Mouse (Mus musculus) stomach, embryonic 16.5 days (tissue): Measurements from ENCODE around the gene Gm43638. TPM values are rescaled to one million over a fixed set of nuclear protein-coding genes. Genes with fewer than 3 reads are reported as not detected.
"Not testable (repeated sequence)": the region's sequence is repeated elsewhere in the genome, so short reads cannot be mapped to it uniquely, and the experiment has no call there.

ENCODE experiments used
- ATAC-seq: fragments of 200-750 bp; cut with Nextera tagmentation; 2 replicates; pipeline ENCODE4 v1.8.0; 2017; ENCODE audit warnings: moderate number of reproducible peaks, moderate TSS enrichment; ENCODE audit not compliant: insufficient read depth, low FRiP score
- H3K27ac ChIP-seq: fragments of 300-500 bp; sonication (generic); 2 replicates; pipeline ENCODE4 v1.5.1; 2014; ENCODE audit warnings: low read length
- H3K27me3 ChIP-seq: fragments of 300-500 bp; sonication (generic); 2 replicates; pipeline ENCODE4 v1.6.1; 2014; ENCODE audit warnings: low read length, control low read depth, mixed read lengths; ENCODE audit not compliant: control insufficient read depth, insufficient read depth
- H3K36me3 ChIP-seq: fragments of 300-500 bp; sonication (generic); 2 replicates; pipeline ENCODE4 v1.6.1; 2014; ENCODE audit warnings: low read length; ENCODE audit not compliant: control insufficient read depth, insufficient read depth
- H3K4me1 ChIP-seq: fragments of 300-500 bp; sonication (generic); 2 replicates; pipeline ENCODE4 v1.6.1; 2014; ENCODE audit warnings: low read length, control low read depth, mixed read lengths; ENCODE audit not compliant: control insufficient read depth, insufficient read depth
- H3K4me2 ChIP-seq: fragments of 300-500 bp; sonication (generic); 2 replicates; pipeline ENCODE4 v1.6.1; 2014; ENCODE audit warnings: low read depth, low read length, mixed read lengths
- H3K4me3 ChIP-seq: fragments of 300-500 bp; sonication (generic); replicated peaks from 2 replicates; pipeline ENCODE4 v1.5.1; 2014; ENCODE audit warnings: mild to moderate bottlenecking, low read length
- H3K9ac ChIP-seq: fragments of 300-500 bp; sonication (generic); 2 replicates; pipeline ENCODE4 v1.6.1; 2014; ENCODE audit warnings: low read length
- H3K9me3 ChIP-seq: fragments of 300-500 bp; sonication (generic); replicated peaks from 2 replicates; pipeline ENCODE4 v1.6.1; 2016; ENCODE audit warnings: low read length, control low read depth; ENCODE audit not compliant: control insufficient read depth
- WGBS: fragments of 180-500 bp; shearing (Covaris S2); extraction: QIAGEN DNeasy Blood & Tissue Kit; methylation state at CpG from one replicate; pipeline ENCODE4 v1.1.7; 2014; 5-methylcytosine and 5-hydroxymethylcytosine counted together
- polyA plus RNA-seq: library from polyadenylated mRNA; unstranded; fragments of >200 nt; fragmentation: Nextera tagmentation; extraction: Ambion mirVana; gene quantifications from 2 replicates; pipeline ENCODE4 v1.2.1, GENCODE M21; 2015

The Gm43638 gene
- polyA plus RNA-seq, 1 experiment from 2014 or later: not detected

DNA sequence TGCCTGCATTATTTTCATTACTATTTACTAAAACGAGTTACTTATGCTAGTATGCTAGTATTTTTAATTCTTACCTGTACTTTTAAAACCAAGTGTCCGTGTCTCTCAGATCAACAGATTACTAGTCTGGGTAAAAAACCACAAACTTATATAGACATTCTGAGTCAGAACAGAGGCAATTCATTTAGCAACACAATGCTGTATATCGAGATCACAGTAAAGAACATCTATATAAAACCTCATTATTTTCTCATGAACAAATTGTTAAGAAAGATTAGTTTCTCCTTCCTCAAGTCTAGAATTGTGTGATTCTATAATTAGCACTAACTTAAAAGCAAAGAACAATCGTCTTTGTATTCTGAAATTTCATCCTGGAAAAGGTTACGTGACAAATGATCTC is 4.4 kb downstream of the Gm43638 start, which contains the start of gene Ugt2a2:
Gene Ugt2a2 (minus strand): TSS at position 101 of the 400 bp plus-strand sequence.
- no peaks in the 10 kb centered on the region for H3K9me3 ChIP-seq
- H3K27me3 ChIP-seq: no peaks in the 10 kb centered on the region
- ATAC-seq: no peak
- H3K36me3 ChIP-seq: no peaks in the 10 kb centered on the region
- no peak within 1 kb of the TSS for H3K9ac ChIP-seq
- H3K27ac ChIP-seq: no peak within 1 kb of the TSS
- H3K4me1 ChIP-seq: no peaks in the 10 kb centered on the region
- H3K4me3 ChIP-seq: no peak within 1 kb of the TSS
- 82% methylated on average over 5 of the region's 5 CpGs for WGBS
- H3K4me2 ChIP-seq: no peak within 1 kb of the TSS

DNA sequence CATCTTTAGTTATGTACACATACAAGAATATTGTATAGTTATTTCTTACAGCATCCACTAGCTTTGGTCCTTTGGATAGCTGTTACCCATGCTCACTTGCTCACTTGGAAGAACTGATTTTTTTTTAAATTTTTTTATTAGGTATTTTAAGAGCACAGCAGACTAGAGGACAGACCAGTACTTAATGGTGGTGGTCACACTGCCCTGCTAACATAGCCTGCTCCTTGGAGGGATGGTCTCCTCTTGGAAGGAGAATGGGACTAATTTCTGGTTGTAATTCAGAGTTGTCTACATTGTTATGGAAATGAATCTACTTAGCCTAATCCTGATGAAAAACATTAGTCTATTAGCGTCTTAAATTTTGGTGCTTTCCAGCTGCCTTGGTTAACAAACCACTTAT is 27.8 kb downstream of the Gm43638 start:
- no peaks in the 10 kb centered on the region for H3K27me3 ChIP-seq
- H3K36me3 ChIP-seq: no peaks in the 10 kb centered on the region
- WGBS: 69% methylated on average over 1 of the region's 1 CpGs
- no peaks in the 10 kb centered on the region for H3K9me3 ChIP-seq
- no peak overlapping the region for H3K27ac ChIP-seq
- H3K9ac ChIP-seq: no peak overlapping the region
- no peak overlapping the region for H3K4me2 ChIP-seq
- no peak for ATAC-seq
- no peaks in the 10 kb centered on the region for H3K4me1 ChIP-seq
- no peak overlapping the region for H3K4me3 ChIP-seq

DNA sequence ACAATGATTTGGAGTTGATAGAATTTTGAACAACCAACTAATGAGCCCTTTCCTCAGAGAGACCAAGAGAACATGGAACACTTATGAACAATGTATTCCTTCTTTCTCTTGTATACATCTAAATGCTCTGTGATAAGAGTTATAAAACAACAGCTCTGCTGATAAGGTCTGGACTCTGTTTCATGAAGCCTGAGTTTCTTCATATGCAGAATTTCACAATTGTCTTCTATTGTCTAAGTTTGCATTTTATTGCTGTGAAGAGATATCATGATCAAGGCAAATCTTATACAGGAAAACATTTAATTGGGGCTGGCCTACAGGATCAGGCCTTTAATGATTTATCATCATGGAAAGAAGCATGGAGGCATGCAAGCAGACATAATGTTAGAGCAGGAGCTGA is 28.9 kb downstream of the Gm43638 start:
- H3K4me3 ChIP-seq: no peak overlapping the region
- H3K9ac ChIP-seq: no peak overlapping the region
- H3K36me3 ChIP-seq: no peaks in the 10 kb centered on the region
- ATAC-seq: no peak
- H3K4me1 ChIP-seq: no peaks in the 10 kb centered on the region
- no peaks in the 10 kb centered on the region for H3K27me3 ChIP-seq
- H3K9me3 ChIP-seq: no peaks in the 10 kb centered on the region
- H3K4me2 ChIP-seq: no peak overlapping the region
- H3K27ac ChIP-seq: no peak overlapping the region

DNA sequence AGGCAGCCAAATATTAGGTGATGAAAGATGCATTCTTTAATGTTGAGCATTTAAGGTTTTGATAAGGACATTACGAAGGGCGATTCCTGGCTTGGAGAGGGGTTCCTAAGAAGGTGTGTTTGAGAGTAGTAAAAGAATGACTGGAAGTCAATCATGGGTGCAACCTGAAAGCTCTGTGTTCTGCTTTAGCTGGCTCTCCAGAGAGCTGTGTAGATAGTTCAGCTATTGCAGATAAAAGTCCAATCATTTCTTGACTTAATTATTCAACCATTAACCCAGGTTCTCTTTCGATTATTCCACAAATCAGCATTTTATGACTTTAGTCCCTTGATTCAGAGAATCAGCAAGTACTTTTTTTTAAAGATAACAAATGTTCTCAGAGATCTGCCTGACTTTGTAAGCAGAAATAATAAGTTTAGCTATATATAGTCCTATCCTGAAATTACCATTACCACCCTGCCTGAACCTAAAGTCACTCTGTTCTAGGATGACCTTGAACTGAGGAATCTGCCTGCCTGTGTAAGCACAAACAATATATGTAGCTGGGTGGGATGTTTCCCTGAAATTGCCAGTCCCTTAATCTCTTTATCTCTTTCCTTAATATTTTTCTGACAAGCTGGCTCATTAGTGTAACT is 30.3 kb downstream of the Gm43638 start:
- Histone ChIP-seq H3K36me3 (no peaks in the 10 kb centered on the region), H3K27ac (no peak overlapping the region), H3K27me3 (no peaks in the 10 kb centered on the region), H3K4me1 (no peaks in the 10 kb centered on the region), H3K4me3 (no peak overlapping the region), H3K9ac (no peak overlapping the region), H3K4me2 (no peak overlapping the region), H3K9me3 (no peaks in the 10 kb centered on the region)
- ATAC-seq: no peak
- WGBS: 82% methylated on average over 3 of the region's 3 CpGs

DNA sequence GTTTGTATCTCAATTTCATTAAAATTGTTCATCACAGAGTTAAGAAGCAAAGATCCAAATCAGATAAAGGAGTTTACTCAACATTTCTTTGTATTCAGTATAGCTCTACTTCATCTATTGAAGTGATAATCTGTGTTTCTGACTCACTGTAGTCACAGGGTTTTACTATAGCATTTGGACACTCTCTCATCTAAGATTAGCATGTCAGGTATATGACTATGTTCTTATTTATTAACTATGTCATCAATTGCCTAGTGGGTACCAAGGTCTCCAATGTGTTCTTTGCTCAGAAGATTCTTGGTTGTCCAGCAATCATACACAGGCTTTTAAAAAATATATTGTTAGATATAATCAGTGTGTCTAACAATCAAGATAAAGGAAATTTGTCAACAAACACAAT is 31.1 kb downstream of the Gm43638 start:
- no peaks in the 10 kb centered on the region for H3K27me3 ChIP-seq
- H3K4me1 ChIP-seq: no peaks in the 10 kb centered on the region
- no peak overlapping the region for H3K4me2 ChIP-seq
- H3K36me3 ChIP-seq: no peaks in the 10 kb centered on the region
- H3K4me3 ChIP-seq: no peak overlapping the region
- H3K9ac ChIP-seq: no peak overlapping the region
- H3K9me3 ChIP-seq: no peaks in the 10 kb centered on the region
- ATAC-seq: no peak
- no peak overlapping the region for H3K27ac ChIP-seq

DNA sequence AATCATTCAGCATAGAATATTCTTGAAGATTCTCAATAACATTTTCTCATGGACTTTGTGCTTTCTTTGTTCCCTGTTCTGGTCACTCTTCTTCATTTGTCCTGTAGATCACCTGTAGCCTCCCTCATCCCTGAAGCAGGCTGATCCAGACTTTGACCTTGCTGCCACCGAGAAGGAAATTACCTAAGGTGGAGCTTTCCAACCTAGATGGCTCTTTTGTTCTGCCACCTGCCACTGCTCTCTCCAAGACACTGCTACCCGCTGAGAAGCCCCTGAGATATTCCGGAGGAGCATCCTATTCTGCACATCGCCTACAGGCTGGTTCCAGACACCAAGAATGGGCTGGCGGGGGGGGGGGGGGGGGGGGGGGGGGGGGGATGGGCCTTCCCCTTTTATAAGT is 34.1 kb downstream of the Gm43638 start:
- 86% methylated on average over 4 of the region's 5 CpGs for WGBS
- H3K9me3 ChIP-seq, H3K4me3 ChIP-seq, H3K9ac ChIP-seq, ATAC-seq, H3K36me3 ChIP-seq, H3K4me2 ChIP-seq, H3K27me3 ChIP-seq, H3K27ac ChIP-seq, H3K4me1 ChIP-seq: not testable (repeated sequence)

DNA sequence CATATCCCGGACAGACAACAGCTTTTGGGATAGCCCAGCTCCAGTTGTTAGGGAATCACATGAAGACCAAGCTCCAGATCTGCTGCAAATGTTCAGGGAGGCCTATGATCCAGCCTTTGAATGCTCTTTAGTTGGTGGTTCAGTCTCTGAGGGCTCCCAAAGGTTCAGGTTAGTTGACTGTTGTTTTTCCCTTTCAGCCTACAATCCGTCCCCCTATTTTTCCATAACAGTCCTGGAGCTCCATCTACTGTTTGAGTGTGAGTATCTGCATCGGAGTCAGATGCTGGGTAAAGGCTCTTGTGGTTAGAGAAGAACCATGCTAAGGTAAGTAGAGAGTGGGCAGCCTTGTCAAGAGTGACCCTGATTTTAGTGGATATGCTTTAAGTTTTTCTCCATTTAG is 50.3 kb downstream of the Gm43638 start:
- H3K4me2 ChIP-seq: no peak overlapping the region
- H3K4me1 ChIP-seq: no peaks in the 10 kb centered on the region
- no peaks in the 10 kb centered on the region for H3K27me3 ChIP-seq
- no peak for ATAC-seq
- H3K36me3 ChIP-seq: no peaks in the 10 kb centered on the region
- H3K9me3 ChIP-seq: no peaks in the 10 kb centered on the region
- no peak overlapping the region for H3K9ac ChIP-seq
- H3K4me3 ChIP-seq: no peak overlapping the region
- 39% methylated on average over 3 of the region's 3 CpGs for WGBS
- H3K27ac ChIP-seq: no peak overlapping the region

DNA sequence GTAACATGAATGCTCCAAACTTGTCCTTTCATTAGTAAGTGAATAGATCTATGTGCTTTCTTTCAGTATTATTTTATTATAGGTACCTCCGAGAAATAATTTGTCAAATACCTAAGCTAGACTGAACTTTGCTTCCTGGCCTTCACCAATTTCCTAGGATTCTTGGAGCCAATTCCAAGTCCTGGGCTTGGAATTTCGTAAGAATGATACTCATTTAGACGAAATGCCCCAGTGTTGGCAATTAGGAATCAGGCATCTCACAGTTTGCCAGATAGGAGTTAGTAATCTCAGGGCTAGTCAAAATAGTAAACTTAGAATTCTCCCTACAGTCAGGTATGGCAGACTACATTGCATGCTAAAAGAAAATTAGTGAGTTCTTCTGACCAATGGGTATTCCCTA is 60.9 kb downstream of the Gm43638 start:
- Histone ChIP-seq H3K27me3 (no peaks in the 10 kb centered on the region), H3K4me3 (no peak overlapping the region), H3K4me2 (no peak overlapping the region), H3K36me3 (no peaks in the 10 kb centered on the region), H3K9ac (no peak overlapping the region), H3K9me3 (no peaks in the 10 kb centered on the region), H3K4me1 (no peaks in the 10 kb centered on the region), H3K27ac (no peak overlapping the region)
- no peak for ATAC-seq
- 77% methylated on average over 3 of the region's 3 CpGs for WGBS

DNA sequence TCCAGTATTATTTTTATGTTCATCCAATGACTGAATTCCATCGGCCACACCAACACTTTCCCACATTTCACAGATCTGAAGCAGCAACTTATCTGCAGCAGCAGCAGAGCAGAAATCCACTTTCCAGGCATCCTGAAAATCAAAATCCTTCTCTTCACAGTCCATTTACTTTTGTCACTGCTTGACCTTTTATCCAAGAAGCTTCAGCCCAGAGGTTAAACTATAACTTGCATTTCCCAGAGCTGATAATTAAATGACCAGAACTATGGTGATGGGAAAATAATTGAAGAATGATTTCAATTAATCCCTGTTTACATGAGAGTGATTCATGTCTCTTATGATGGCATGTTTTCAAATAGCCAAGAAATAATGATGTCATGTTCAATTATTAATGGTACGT is 62.6 kb downstream of the Gm43638 start, which contains the start of gene Ugt2b38:
Gene Ugt2b38 (minus strand): TSS at position 163 of the 400 bp plus-strand sequence.
- 87% methylated on average over 1 of the region's 2 CpGs for WGBS
- ATAC-seq, H3K9ac ChIP-seq, H3K27ac ChIP-seq, H3K4me3 ChIP-seq, H3K27me3 ChIP-seq, H3K4me2 ChIP-seq, H3K36me3 ChIP-seq, H3K4me1 ChIP-seq, H3K9me3 ChIP-seq: not testable (repeated sequence)
